Mouse (Mus musculus) lung, adult 2 months (tissue): ENCODE results near the gene Chchd10.
A peak's percentile ranks its signal among the peaks of the same experiment; 100 is the strongest.

ENCODE experiments used
- CTCF ChIP-seq: fragments of 200-500 bp; IDR thresholded peaks from 2 replicates; pipeline ENCODE4 v1.5.1; 2011; ENCODE audit warnings: mild to moderate bottlenecking, low read length, control low read depth; ENCODE audit not compliant: insufficient read depth
- POLR2A ChIP-seq: fragments of 200-500 bp; IDR thresholded peaks from 2 replicates; pipeline ENCODE4 v1.6.1; 2011; ENCODE audit warnings: low read depth, mild to moderate bottlenecking, control low read depth, low read length, borderline replicate concordance; ENCODE audit errors: extremely low read depth

DNA sequence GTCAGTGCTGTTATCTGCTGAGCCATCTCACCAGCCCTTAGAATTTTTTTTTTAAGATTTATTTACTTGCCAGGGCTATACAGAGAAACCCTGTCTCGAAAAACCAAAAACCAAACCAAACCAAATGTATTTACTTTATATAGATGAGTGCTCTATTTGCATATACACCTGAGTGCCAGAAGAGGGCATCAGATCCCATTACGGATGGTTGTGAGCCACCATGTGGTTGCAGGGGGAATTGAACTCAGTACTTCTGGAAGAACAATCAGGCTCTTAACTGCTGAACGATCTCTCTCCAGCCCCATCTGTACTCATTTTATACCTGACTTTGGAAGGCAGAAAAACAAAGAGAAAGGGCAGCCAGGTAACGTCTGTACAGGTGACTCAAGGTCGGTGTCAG is 42.3 kb downstream of the Chchd10 start:
- TF ChIP-seq POLR2A: no peak
- peak; percentile 56 for TF ChIP-seq CTCF
